Mouse (Mus musculus) left cerebral cortex, postnatal 10 days (tissue): ENCODE measurements around the gene Capg. TPM values are rescaled to one million over a fixed set of nuclear protein-coding genes. Genes with fewer than 3 reads are reported as not detected.
A peak's percentile ranks its signal among the peaks of the same experiment; 100 is the strongest.

Experiments used
- DNase-seq, 2 experiments: peaks; one replicate each; pipeline ENCODE4 v3.0.0; 2021 to 2022; ENCODE audit warnings: low spot score in 2 of 2, mixed read lengths in 1 of 2; ENCODE audit errors: extremely low spot score in 1 of 2
- intact Hi-C: fragments of 180-260 bp; cut with DNase I; formaldehyde crosslinking; loops from one replicate; pipeline ENCODE4 v1.15.1; 2025
- total RNA-seq, 2 experiments: library from RNA; stranded (reverse); gene quantifications; 2 replicates each; pipeline ENCODE4 v1.2.3; 2021

The Capg gene
- 1 to 10 TPM; 2.8 to 4.0 TPM for total RNA-seq

- intact Hi-C loops: no loop called here
- DNase-seq: peak in 1 of 2 experiments; percentile 73
These were observed at the start of gene Capg for GRCm38 (mm10) chr6:72544283-72544987. Gene Capg, plus strand, starts transcription at chr6:72544391.

- intact Hi-C loops: loop anchor here (5.0 kb wide), 1 partner anchor 42 kb away; no protein-coding TSS in a partner anchor
- no peak for DNase-seq
These were observed 45.2 kb upstream of the Capg start for GRCm38 (mm10) chr6:72498950-72499349.

GRCm38 (mm10) chr6:72503309-72503708 lies 40.9 kb upstream of the Capg start:
- peak in 1 of 2 experiments; percentile 22 for DNase-seq
- intact Hi-C loops: no loop called here

GRCm38 (mm10) chr6:72503939-72504338 lies 40.3 kb upstream of the Capg start:
- intact Hi-C loops: no loop called here
- DNase-seq: peak in 1 of 2 experiments; percentile 60

GRCm38 (mm10) chr6:72506104-72506503 lies 38.1 kb upstream of the Capg start:
- intact Hi-C loops: no loop called here
- no peak for DNase-seq

GRCm38 (mm10) chr6:72508596-72508995 lies 35.6 kb upstream of the Capg start:
- intact Hi-C loops: no loop called here
- DNase-seq: no peak

- intact Hi-C loops: no loop called here
These were observed 34.2 kb upstream of the Capg start for GRCm38 (mm10) chr6:72509872-72510435.

GRCm38 (mm10) chr6:72510686-72511421 lies 33.3 kb upstream of the Capg start:
- DNase-seq: no peak
- intact Hi-C loops: no loop called here

More at GRCm38 (mm10) chr6:72509872-72510435, 34.2 kb upstream of the Capg start:
- no peak for DNase-seq

GRCm38 (mm10) chr6:72512386-72513070 lies 31.7 kb upstream of the Capg start:
- DNase-seq: peak; percentile 86 to 94
- intact Hi-C loops: no loop called here

- intact Hi-C loops: no loop called here
- no peak for DNase-seq
These were observed 31.1 kb upstream of the Capg start for GRCm38 (mm10) chr6:72513071-72513440.

- no peak for DNase-seq
- intact Hi-C loops: no loop called here
These were observed 28.5 kb upstream of the Capg start for GRCm38 (mm10) chr6:72515644-72516043.

- intact Hi-C loops: no loop called here
- no peak for DNase-seq
These were observed 25.3 kb upstream of the Capg start for GRCm38 (mm10) chr6:72518842-72519241.

- intact Hi-C loops: no loop called here
- no peak for DNase-seq
These were observed 24.9 kb upstream of the Capg start for GRCm38 (mm10) chr6:72519303-72519702.

GRCm38 (mm10) chr6:72519892-72520663 lies 24.1 kb upstream of the Capg start:
- peak; percentile 76 to 77 for DNase-seq
- intact Hi-C loops: no loop called here

GRCm38 (mm10) chr6:72520904-72521303 lies 23.3 kb upstream of the Capg start:
- intact Hi-C loops: no loop called here
- no peak for DNase-seq

- DNase-seq: no peak
- intact Hi-C loops: no loop called here
These were observed 22.6 kb upstream of the Capg start, which contains the start of gene Sh2d6 for GRCm38 (mm10) chr6:72521607-72522006. Gene Sh2d6, minus strand, starts transcription at chr6:72521707.

- intact Hi-C loops: no loop called here
These were observed 21.9 kb upstream of the Capg start for GRCm38 (mm10) chr6:72522288-72522687.

GRCm38 (mm10) chr6:72523222-72523621 lies 21.0 kb upstream of the Capg start:
- intact Hi-C loops: no loop called here
- DNase-seq: no peak

More at GRCm38 (mm10) chr6:72522288-72522687, 21.9 kb upstream of the Capg start:
- no peak for DNase-seq
